Mouse (Mus musculus): ENCODE data around the gene Hoxd10.

The Hoxd10 gene

GRCm38 (mm10) chr2:74691022-74691951 is at the start of gene Hoxd10:
Hoxd10 (plus strand) TSS chr2:74691924.
- DNase-seq (ENCODE audit: low spot score): no peak

GRCm38 (mm10) chr2:74642431-74642830 is 49.3 kb upstream of the Hoxd10 start:
- DNase-seq (ENCODE audit: low spot score): no peak

- no peak for DNase-seq (ENCODE audit: low spot score)
Measured at GRCm38 (mm10) chr2:74645631-74646030, 46.1 kb upstream of the Hoxd10 start.

GRCm38 (mm10) chr2:74647082-74647864 is 44.5 kb upstream of the Hoxd10 start:
- DNase-seq (ENCODE audit: low spot score): no peak

GRCm38 (mm10) chr2:74652996-74653340 is 38.8 kb upstream of the Hoxd10 start:
- DNase-seq (ENCODE audit: low spot score): no peak

GRCm38 (mm10) chr2:74653781-74654535 is 37.8 kb upstream of the Hoxd10 start:
- DNase-seq (ENCODE audit: low spot score): no peak

GRCm38 (mm10) chr2:74654743-74655419 is 36.8 kb upstream of the Hoxd10 start:
- no peak for DNase-seq (ENCODE audit: low spot score)

GRCm38 (mm10) chr2:74655420-74655781 is 36.3 kb upstream of the Hoxd10 start:
- no peak for DNase-seq (ENCODE audit: low spot score)

GRCm38 (mm10) chr2:74655821-74656631 is 35.7 kb upstream of the Hoxd10 start:
- no peak for DNase-seq (ENCODE audit: low spot score)

- no peak for DNase-seq (ENCODE audit: low spot score)
Measured at GRCm38 (mm10) chr2:74656632-74657021, 35.1 kb upstream of the Hoxd10 start.

- no peak for DNase-seq (ENCODE audit: low spot score)
Measured at GRCm38 (mm10) chr2:74657251-74658023, 34.3 kb upstream of the Hoxd10 start.

GRCm38 (mm10) chr2:74658024-74658666 is 33.6 kb upstream of the Hoxd10 start:
- no peak for DNase-seq (ENCODE audit: low spot score)

GRCm38 (mm10) chr2:74658667-74659371 is 32.9 kb upstream of the Hoxd10 start:
- no peak for DNase-seq (ENCODE audit: low spot score)

- no peak for DNase-seq (ENCODE audit: low spot score)
Measured at GRCm38 (mm10) chr2:74659507-74660005, 32.2 kb upstream of the Hoxd10 start, which contains the start of gene Evx2. Evx2 (minus strand) TSS chr2:74659557.

GRCm38 (mm10) chr2:74660421-74661375 is 31.0 kb upstream of the Hoxd10 start:
- DNase-seq (ENCODE audit: low spot score): no peak

GRCm38 (mm10) chr2:74661685-74662084 is 30.0 kb upstream of the Hoxd10 start:
- DNase-seq (ENCODE audit: low spot score): no peak

- DNase-seq (ENCODE audit: low spot score): no peak
Measured at GRCm38 (mm10) chr2:74663291-74663925, 28.3 kb upstream of the Hoxd10 start.
